ENCODE assay signal across 13 mouse cellular contexts in the genomic region with DNA sequence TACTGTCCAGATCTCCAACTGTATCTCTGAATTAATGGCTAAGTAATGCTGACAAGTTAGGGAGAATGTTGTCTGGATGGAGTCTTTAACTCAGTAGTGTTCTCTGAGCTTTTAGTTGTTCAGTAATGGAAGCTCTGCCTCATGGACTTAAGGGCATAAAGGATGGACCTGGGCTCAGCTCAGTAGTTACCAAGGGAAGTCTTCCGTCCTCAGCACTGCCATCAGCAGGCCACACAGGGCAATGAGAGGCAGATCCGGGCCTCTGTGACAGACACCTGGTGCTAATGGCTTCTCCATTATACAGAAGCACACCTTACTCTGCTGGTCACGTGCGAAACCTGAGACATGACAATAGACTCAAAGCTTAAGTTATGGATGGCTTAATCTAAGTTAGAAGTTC.
"Had no signal": no experiment of that assay in that cellular context is flagged by ENCODE, and none has a peak within 500 bp of the region (broad histone marks: within the 10 kb centered on the region; RNA-seq: fewer than 3 reads in every experiment).

No protein-coding gene starts in this region.

- H3K4me1 ChIP-seq: limb, embryonic 13.5 days; midbrain, embryonic 10.5 days; neural tube, embryonic 15.5 days had no signal

- H3K4me2 ChIP-seq: limb, embryonic 13.5 days; liver, embryonic 11.5 days; lung, embryonic 14.5 days; neural tube, embryonic 15.5 days had no signal

- H3K27ac ChIP-seq: layer of hippocampus, adult 2 months; limb, embryonic 13.5 days; midbrain, embryonic 10.5 days; neural tube, embryonic 15.5 days had no signal

- H3K27me3 ChIP-seq: limb, embryonic 13.5 days; neural tube, embryonic 15.5 days had no signal

- H3K9ac ChIP-seq: limb, embryonic 13.5 days; lung, embryonic 14.5 days; neural tube, embryonic 15.5 days had no signal

- H3K4me3 ChIP-seq: layer of hippocampus, adult 2 months; limb, embryonic 13.5 days; midbrain, embryonic 10.5 days; myocyte; neural tube, embryonic 15.5 days had no signal

- H3K9me3 ChIP-seq: limb, embryonic 13.5 days; midbrain, embryonic 10.5 days; neural tube, embryonic 15.5 days had no signal

- DNase-seq: left cerebral cortex, postnatal 4 days; lung, embryonic 14.5 days; lung, postnatal 10 days; lung, postnatal 4 days; midbrain, embryonic 14.5 days; thymus, adult 18-20 months; thymus, postnatal 14 days had no signal
